In the genomic region with DNA sequence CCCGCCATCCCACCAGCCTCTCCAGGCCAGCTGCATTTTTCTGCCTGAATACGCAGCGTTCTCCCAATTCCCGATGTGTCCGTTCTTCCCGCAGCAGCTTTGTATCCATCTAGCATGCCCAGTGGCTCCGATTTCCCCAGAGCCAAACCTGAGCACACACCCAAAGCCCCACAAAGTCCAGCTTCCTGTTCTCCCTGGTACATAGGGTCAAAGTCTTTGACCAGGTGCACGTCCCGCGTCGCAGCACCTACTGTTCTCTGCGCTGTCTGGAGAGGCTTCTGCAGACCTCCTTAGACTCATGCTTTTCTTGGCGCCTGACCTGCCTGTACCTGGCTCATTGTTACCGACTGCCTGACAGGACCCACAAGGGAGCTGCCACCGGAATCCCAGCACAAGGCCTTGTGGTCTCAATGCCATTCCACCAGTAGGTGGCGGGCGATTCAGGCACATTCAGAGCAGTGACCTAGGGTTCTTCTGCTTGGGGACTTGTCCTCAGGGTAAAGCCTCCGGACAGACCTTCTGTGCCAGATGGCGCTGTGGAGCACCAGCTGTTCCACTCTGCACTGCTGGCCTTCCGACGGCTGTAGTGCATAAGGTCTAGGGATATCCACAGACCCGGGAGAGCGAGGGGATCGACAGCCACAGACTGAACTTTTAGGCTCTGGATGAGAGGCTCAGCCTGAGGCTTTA, we compare ENCODE assay signal across 8 mouse cellular contexts. TPM values are rescaled to one million over a fixed set of nuclear protein-coding genes. Genes with fewer than 3 reads are reported as not detected.
A peak's percentile ranks its signal among the peaks of the same experiment; 100 is the strongest.
DNase-seq lines count a peak whose midpoint lies in the region; ATAC-seq and TF ChIP-seq lines count a peak whose summit lies in the region.

No protein-coding gene starts in this region.

- peak; percentile 85 for DNase-seq in MEL-GATA-1-ER (ENCODE audit: extremely low read depth, low read depth)
- peak; percentile 92 to 93 for DNase-seq in cerebellum, adult 2 months
- DNase-seq in forelimb bud, embryonic 11.5 days (ENCODE audit: low read depth, low spot score): peak; percentile 93
- DNase-seq in layer of hippocampus, adult 8-10 months (ENCODE audit: low spot score in 2 of 2): peak; percentile 81 to 88
- DNase-seq in lung, embryonic 14.5 days: peak; percentile 97
- DNase-seq in thymus, adult 18-20 months: peak; percentile 83 to 87

- peak overlapping the region; percentile 29; the same call in 1 of the 2 replicates for H3K4me2 ChIP-seq in lung, embryonic 14.5 days

- H3K9me3 ChIP-seq in lung, embryonic 14.5 days (ENCODE audit: low read depth, low read length): no peaks in the 10 kb centered on the region

- WGBS in cerebellum, adult 2 months: 15% methylated on average over 24 of the region's 24 CpGs
- WGBS in lung, embryonic 14.5 days: 13% methylated on average over 24 of the region's 24 CpGs
- WGBS in olfactory bulb, adult 2 months: 18% methylated on average over 24 of the region's 24 CpGs

- peak; percentile 89 to 94 for ATAC-seq in hematopoietic stem cell, adult 5-6 weeks (replicated peaks in 1 of 2; ENCODE audit: insufficient read depth in 1 of 2, low FRiP score in 2 of 2, low TSS enrichment in 1 of 2, low read depth in 1 of 2, poor library complexity in 2 of 2, severe bottlenecking in 2 of 2)
- ATAC-seq in lung, embryonic 14.5 days (ENCODE audit: insufficient read depth): peak; percentile 91

- peaks cover 39% of the 10 kb centered on the region for H3K4me1 ChIP-seq in cerebellum, adult 2 months (ENCODE audit: control insufficient read depth, insufficient read depth, low read length)
- no peaks in the 10 kb centered on the region for H3K4me1 ChIP-seq in lung, embryonic 14.5 days (ENCODE audit: insufficient read depth)
- peaks cover 20% of the 10 kb centered on the region for H3K4me1 ChIP-seq in olfactory bulb, adult 2 months (ENCODE audit: control insufficient read depth, insufficient read depth, low read length)

- H3K27ac ChIP-seq in cerebellum, adult 2 months (ENCODE audit: insufficient read depth, low read length): peak overlapping the region; percentile 69; the same call in 1 of the 2 replicates
- H3K27ac ChIP-seq in lung, embryonic 14.5 days (ENCODE audit: low read depth): no peak overlapping the region
- peak overlapping the region; percentile 47 for H3K27ac ChIP-seq in olfactory bulb, adult 2 months (ENCODE audit: insufficient read depth, low read depth, low read length)

- H3K36me3 ChIP-seq in lung, embryonic 14.5 days (ENCODE audit: insufficient read depth): peaks cover 17% of the 10 kb centered on the region

- H3K9ac ChIP-seq in lung, embryonic 14.5 days: no peak overlapping the region; the same call in 1 of the 2 replicates

- H3K4me3 ChIP-seq in cerebellum, adult 2 months (replicated peaks; ENCODE audit: insufficient read depth, low read depth, low read length): no peak overlapping the region
- no peak overlapping the region for H3K4me3 ChIP-seq in lung, embryonic 14.5 days (ENCODE audit: low read depth, low read length)
- no peak overlapping the region for H3K4me3 ChIP-seq in olfactory bulb, adult 2 months (ENCODE audit: insufficient read depth, low read depth, low read length)

- peak; percentile 94 for TF ChIP-seq CTCF in cerebellum, adult 2 months (IDR thresholded peaks at IDR 0.05; ENCODE audit: borderline replicate concordance, insufficient read depth, low read depth, low read length)
- TF ChIP-seq CTCF in lung, embryonic 14.5 days (IDR thresholded peaks at IDR 0.05; ENCODE audit: low read depth): peak; percentile 99
- TF ChIP-seq CTCF in olfactory bulb, adult 2 months (IDR thresholded peaks at IDR 0.05; ENCODE audit: insufficient read depth, low read depth, low read length): peak; percentile 75

- no peaks in the 10 kb centered on the region for H3K27me3 ChIP-seq in cerebellum, adult 2 months (ENCODE audit: control insufficient read depth, insufficient read depth, low read length)
- H3K27me3 ChIP-seq in lung, embryonic 14.5 days (ENCODE audit: insufficient read depth, low read length): no peaks in the 10 kb centered on the region

- TF ChIP-seq POLR2A in cerebellum, adult 2 months (IDR thresholded peaks at IDR 0.05; ENCODE audit: borderline replicate concordance, insufficient read depth, low read length): 0 out of 2 replicates have a peak, but pooled peaks have one; percentile 19
- TF ChIP-seq POLR2A in olfactory bulb, adult 2 months (IDR thresholded peaks at IDR 0.05; ENCODE audit: insufficient read depth, low read depth, low read length): no peak

RNA-seq across cellular contexts. Expression of gene Tob2, which starts 27.3 kb away (rescaled TPM):
- 36.9 and 51.5 TPM in 2 replicates for polyA plus RNA-seq in cerebellum, adult 2 months (2012; rRNA removed)
- 36.6 and 38.4 TPM in 2 replicates for total RNA-seq in hematopoietic stem cell, adult 5-6 weeks (2017)
- total RNA-seq in layer of hippocampus, adult 8-10 months (2022): 10 to 100 TPM; 24.8 to 39.6 (median 30.6) TPM
- polyA plus RNA-seq in lung, embryonic 14.5 days (2014; fragmentation: Nextera tagmentation; extraction: Ambion mirVana): 23.3 and 24.2 TPM in 2 replicates
- not detected in 2 replicates for polyA plus RNA-seq in olfactory bulb, adult 2 months (2012; ENCODE audit: insufficient read depth, insufficient read length, low replicate concordance, missing spikeins)

RNA-seq across cellular contexts. Expression of gene Tef, which starts 29.1 kb away (rescaled TPM):
- polyA plus RNA-seq in cerebellum, adult 2 months (2012; rRNA removed): 279 and 288 TPM in 2 replicates
- 18.6 and 28.9 TPM in 2 replicates for total RNA-seq in hematopoietic stem cell, adult 5-6 weeks (2017)
- total RNA-seq in layer of hippocampus, adult 8-10 months (2022): 100 to 1,000 TPM; 227 to 350 (median 284) TPM
- 23.5 and 23.8 TPM in 2 replicates for polyA plus RNA-seq in lung, embryonic 14.5 days (2014; fragmentation: Nextera tagmentation; extraction: Ambion mirVana)
- 278 TPM in 1 of 2 replicates, not detected in the other for polyA plus RNA-seq in olfactory bulb, adult 2 months (2012; ENCODE audit: insufficient read depth, insufficient read length, low replicate concordance, missing spikeins)

RNA-seq across cellular contexts. Expression of gene Phf5a, which starts 40.4 kb away (rescaled TPM):
- 62.4 and 67.3 TPM in 2 replicates for polyA plus RNA-seq in cerebellum, adult 2 months (2012; rRNA removed)
- total RNA-seq in hematopoietic stem cell, adult 5-6 weeks (2017): 35.5 and 56.0 TPM in 2 replicates
- total RNA-seq in layer of hippocampus, adult 8-10 months (2022): 10 to 100 TPM; 35.7 to 44.3 (median 36.7) TPM
- polyA plus RNA-seq in lung, embryonic 14.5 days (2014; fragmentation: Nextera tagmentation; extraction: Ambion mirVana): 211 and 220 TPM in 2 replicates
- polyA plus RNA-seq in olfactory bulb, adult 2 months (2012; ENCODE audit: insufficient read depth, insufficient read length, low replicate concordance, missing spikeins): not detected in 2 replicates

RNA-seq across cellular contexts. Expression of gene Aco2, which starts 40.8 kb away (rescaled TPM):
- polyA plus RNA-seq in cerebellum, adult 2 months (2012; rRNA removed): 621 and 638 TPM in 2 replicates
- total RNA-seq in hematopoietic stem cell, adult 5-6 weeks (2017): 98.4 and 130 TPM in 2 replicates
- 100 to 1,000 TPM; 456 to 502 (median 473) TPM for total RNA-seq in layer of hippocampus, adult 8-10 months (2022)
- polyA plus RNA-seq in lung, embryonic 14.5 days (2014; fragmentation: Nextera tagmentation; extraction: Ambion mirVana): 149 and 152 TPM in 2 replicates
- 365 TPM in 1 of 2 replicates, not detected in the other for polyA plus RNA-seq in olfactory bulb, adult 2 months (2012; ENCODE audit: insufficient read depth, insufficient read length, low replicate concordance, missing spikeins)
